Mouse (Mus musculus) MEL (cell line): Measurements from ENCODE around the gene Smyd5. TPM values are rescaled to one million over a fixed set of nuclear protein-coding genes. Genes with fewer than 3 reads are reported as not detected.

ENCODE experiments used
- DNase-seq: peaks from one replicate; pipeline ENCODE4 v3.0.0; 2011; ENCODE audit warnings: low read depth, low spot score
- H3K27ac ChIP-seq: 2 replicates; pipeline ENCODE4 v1.5.1; 2012; ENCODE audit warnings: low read depth, mild to moderate bottlenecking, control low read depth, low read length, moderate library complexity; ENCODE audit not compliant: control insufficient read depth
- H3K27me3 ChIP-seq, 2 experiments: fragments of 150-350 bp in 1 of 2; sonication (generic) in 1 of 2; 2 replicates each; pipeline ENCODE4 v1.6.1; 2012; ENCODE audit warnings: low read length in 2 of 2, mild to moderate bottlenecking in 2 of 2, improper control_type of control experiment in 1 of 2, moderate library complexity in 1 of 2; ENCODE audit not compliant: insufficient read depth in 2 of 2, control insufficient read depth in 1 of 2
- H3K36me3 ChIP-seq, 2 experiments: 2 replicates each; pipeline ENCODE4 v1.6.1; 2012 to 2014; ENCODE audit warnings: low read length in 2 of 2, improper control_type of control experiment in 1 of 2, inconsistent platforms in 1 of 2, mild to moderate bottlenecking in 1 of 2; ENCODE audit not compliant: insufficient read depth in 2 of 2, control insufficient read depth in 1 of 2
- H3K4me1 ChIP-seq, 2 experiments: fragments of 150-350 bp in 1 of 2; sonication (generic) in 1 of 2; 2 replicates each; pipeline ENCODE4 v1.6.1; 2012; ENCODE audit warnings: low read length in 2 of 2, improper control_type of control experiment in 1 of 2, mild to moderate bottlenecking in 1 of 2; ENCODE audit not compliant: insufficient read depth in 2 of 2, control insufficient read depth in 1 of 2
- H3K4me3 ChIP-seq, 2 experiments: fragments of 150-350 bp in 1 of 2; sonication (generic) in 1 of 2; 2 replicates each; pipeline ENCODE4 v1.5.1; 2012; ENCODE audit warnings: low read depth in 2 of 2, low read length in 2 of 2, mild to moderate bottlenecking in 2 of 2, moderate library complexity in 2 of 2, control low read depth in 1 of 2, improper control_type of control experiment in 1 of 2; ENCODE audit not compliant: control insufficient read depth in 1 of 2, insufficient read depth in 1 of 2
- H3K79me2 ChIP-seq: 2 replicates; pipeline ENCODE4 v1.6.1; 2012; ENCODE audit warnings: mild to moderate bottlenecking, low read length, moderate library complexity; ENCODE audit not compliant: control insufficient read depth, poor library complexity, insufficient read depth
- H3K9ac ChIP-seq: 2 replicates; pipeline ENCODE4 v1.6.1; 2012; ENCODE audit warnings: low read depth, mild to moderate bottlenecking, control low read depth, low read length, moderate library complexity; ENCODE audit not compliant: control insufficient read depth, poor library complexity, severe bottlenecking
- H3K9me3 ChIP-seq: fragments of 150-350 bp; sonication (generic); replicated peaks from 2 replicates; pipeline ENCODE4 v1.6.1; 2012; ENCODE audit warnings: mild to moderate bottlenecking, low read length, improper control_type of control experiment, moderate library complexity; ENCODE audit not compliant: insufficient read depth
- CHD1 ChIP-seq: IDR thresholded peaks from 2 replicates; pipeline ENCODE4 v1.6.1; 2012; ENCODE audit warnings: low read depth, mild to moderate bottlenecking, inconsistent platforms, low read length, improper control_type of control experiment
- CHD2 ChIP-seq: IDR thresholded peaks from 2 replicates; pipeline ENCODE4 v1.6.1; 2011; ENCODE audit warnings: low read length, improper control_type of control experiment
- CTCF ChIP-seq, 3 experiments: IDR thresholded peaks in 2 of 3; conservative IDR thresholded peaks in 1 of 3; 2 replicates each; pipeline ENCODE4 v1.5.1; 2011 to 2012; ENCODE audit warnings: low read length in 3 of 3, low read depth in 2 of 3, mild to moderate bottlenecking in 2 of 3, improper control_type of control experiment in 1 of 3, inconsistent platforms in 1 of 3, mixed read lengths in 1 of 3, moderate library complexity in 1 of 3; ENCODE audit not compliant: control insufficient read depth in 1 of 3, insufficient read depth in 1 of 3, poor library complexity in 1 of 3, severe bottlenecking in 1 of 3
- E2F4 ChIP-seq: IDR thresholded peaks from 2 replicates; pipeline ENCODE4 v1.6.1; 2011; ENCODE audit warnings: low read depth, low read length, improper control_type of control experiment, borderline replicate concordance
- ELF1 ChIP-seq: IDR thresholded peaks from 2 replicates; pipeline ENCODE4 v1.6.1; 2014; ENCODE audit warnings: low read depth, mild to moderate bottlenecking, inconsistent platforms, low read length, improper control_type of control experiment, moderate library complexity
- ETS1 ChIP-seq: IDR thresholded peaks from 2 replicates; pipeline ENCODE4 v1.6.1; 2012; ENCODE audit warnings: low read depth, mild to moderate bottlenecking, inconsistent platforms, low read length, improper control_type of control experiment, moderate library complexity
- GABPA ChIP-seq: IDR thresholded peaks from 2 replicates; pipeline ENCODE4 v1.6.1; 2012; ENCODE audit warnings: low read depth, mild to moderate bottlenecking, inconsistent platforms, low read length, improper control_type of control experiment, moderate library complexity
- KAT2A ChIP-seq: conservative IDR thresholded peaks from 2 replicates; pipeline ENCODE4 v1.6.1; 2012; ENCODE audit warnings: low read depth, low read length, improper control_type of control experiment, inconsistent platforms
- MAFK ChIP-seq: IDR thresholded peaks from 2 replicates; pipeline ENCODE4 v1.6.1; 2011; ENCODE audit warnings: low read depth, mild to moderate bottlenecking, low read length, improper control_type of control experiment, borderline replicate concordance
- MAX ChIP-seq: IDR thresholded peaks from 2 replicates; pipeline ENCODE4 v1.6.1; 2011; ENCODE audit warnings: low read length, improper control_type of control experiment
- MYB ChIP-seq: IDR thresholded peaks from 2 replicates; pipeline ENCODE4 v1.6.1; 2011; ENCODE audit warnings: mild to moderate bottlenecking, low read depth, low read length, improper control_type of control experiment
- MYC ChIP-seq: IDR thresholded peaks from 2 replicates; pipeline ENCODE4 v1.6.1; 2011; ENCODE audit warnings: low read depth, mild to moderate bottlenecking, low read length, improper control_type of control experiment, moderate library complexity
- NELFE ChIP-seq: IDR thresholded peaks from 2 replicates; pipeline ENCODE4 v1.6.1; 2011; ENCODE audit warnings: low read depth, low read length, improper control_type of control experiment
- NRF1 ChIP-seq: IDR thresholded peaks from 2 replicates; pipeline ENCODE4 v1.6.1; 2014; ENCODE audit warnings: low read depth, mild to moderate bottlenecking, inconsistent platforms, low read length, improper control_type of control experiment, moderate library complexity; ENCODE audit not compliant: poor library complexity, insufficient read depth, severe bottlenecking
- POLR2A ChIP-seq, 2 experiments: IDR thresholded peaks; 2 replicates each; pipeline ENCODE4 v1.6.1; 2011 to 2012; ENCODE audit warnings: low read length in 2 of 2, mild to moderate bottlenecking in 2 of 2, control low read depth in 1 of 2, improper control_type of control experiment in 1 of 2, low read depth in 1 of 2, moderate library complexity in 1 of 2; ENCODE audit not compliant: control insufficient read depth in 1 of 2, insufficient read depth in 1 of 2, poor library complexity in 1 of 2
- POLR2AphosphoS2 ChIP-seq: IDR thresholded peaks from 2 replicates; pipeline ENCODE4 v1.6.1; 2011; ENCODE audit warnings: low read length, improper control_type of control experiment
- RAD21 ChIP-seq: IDR thresholded peaks from 2 replicates; pipeline ENCODE4 v1.6.1; 2011; ENCODE audit warnings: mild to moderate bottlenecking, low read depth, low read length, improper control_type of control experiment
- RCOR1 ChIP-seq: IDR thresholded peaks from 2 replicates; pipeline ENCODE4 v1.6.1; 2012; ENCODE audit warnings: low read depth, mild to moderate bottlenecking, inconsistent platforms, low read length, improper control_type of control experiment
- SIN3A ChIP-seq: IDR thresholded peaks from 2 replicates; pipeline ENCODE4 v1.6.1; 2012; ENCODE audit warnings: low read length, improper control_type of control experiment, inconsistent platforms
- TAL1 ChIP-seq: IDR thresholded peaks from 2 replicates; pipeline ENCODE4 v1.6.1; 2012; ENCODE audit warnings: mild to moderate bottlenecking, inconsistent platforms, low read length, moderate library complexity, mixed read lengths
- TBP ChIP-seq: IDR thresholded peaks from 2 replicates; pipeline ENCODE4 v1.8.0; 2011; ENCODE audit warnings: low read depth, low read length, improper control_type of control experiment
- TCF12 ChIP-seq: IDR thresholded peaks from 2 replicates; pipeline ENCODE4 v1.6.1; 2014; ENCODE audit warnings: low read depth, mild to moderate bottlenecking, inconsistent platforms, low read length, improper control_type of control experiment, moderate library complexity
- UBTF ChIP-seq: IDR thresholded peaks from 2 replicates; pipeline ENCODE4 v1.6.1; 2012; ENCODE audit warnings: low read depth, mild to moderate bottlenecking, inconsistent platforms, low read length, improper control_type of control experiment, moderate library complexity, borderline replicate concordance; ENCODE audit not compliant: insufficient read depth
- ZKSCAN1 ChIP-seq: IDR thresholded peaks from 2 replicates; pipeline ENCODE4 v1.6.1; 2012; ENCODE audit warnings: low read depth, mild to moderate bottlenecking, inconsistent platforms, low read length, improper control_type of control experiment, moderate library complexity
- ZMIZ1 ChIP-seq: IDR thresholded peaks from 2 replicates; pipeline ENCODE4 v1.6.1; 2012; ENCODE audit warnings: low read depth, mild to moderate bottlenecking, inconsistent platforms, low read length, improper control_type of control experiment, moderate library complexity
- ZNF384 ChIP-seq: IDR thresholded peaks from 2 replicates; pipeline ENCODE4 v1.6.1; 2012; ENCODE audit warnings: low read depth, mild to moderate bottlenecking, inconsistent platforms, low read length, improper control_type of control experiment
- polyA plus RNA-seq, 2 experiments: library from polyadenylated mRNA; stranded (reverse) in 1 of 2; unstranded in 1 of 2; fragments of >175 nt in 1 of 2; fragments of >200 nt in 1 of 2; gene quantifications; 2 replicates each; pipeline versions ENCODE4 v1.2.1 to v1.2.4; 2012; ENCODE audit warnings: low replicate concordance in 2 of 2, low read depth in 1 of 2; ENCODE audit not compliant: insufficient read length in 2 of 2, insufficient read depth in 1 of 2, missing spikeins in 1 of 2
- total RNA-seq: library from RNA; depleted of rRNA; stranded (reverse); fragments of 300-350 nt; gene quantifications from 2 replicates; pipeline ENCODE4 v1.2.3, GENCODE M21; 2012

Smyd5 gene
- total and polyA plus RNA-seq, 3 experiments = 102 to 113 TPM; not detected in 1

DNA sequence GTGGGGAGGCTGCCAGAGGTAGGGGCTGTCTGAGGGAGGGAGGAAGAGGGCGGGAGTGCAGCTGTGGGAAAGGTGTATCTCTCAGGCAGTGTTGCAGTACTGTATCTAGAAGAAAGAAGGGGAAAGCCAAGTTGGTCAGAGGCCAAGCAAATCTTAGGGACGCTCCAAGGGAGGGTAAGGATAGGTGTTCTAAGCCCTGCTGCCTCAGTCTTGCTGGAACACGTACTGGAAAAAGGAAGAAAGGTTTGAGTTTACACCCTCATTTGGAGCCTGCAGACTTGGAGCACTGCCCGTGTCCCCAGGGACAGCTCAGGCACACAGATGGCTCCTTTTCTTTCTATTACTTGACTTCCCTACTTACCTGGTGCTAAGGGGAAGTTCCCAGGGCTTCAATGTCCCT lies 9.4 kb downstream of the Smyd5 start:
- Histone ChIP-seq H3K27ac (no peak overlapping the region), H3K9me3 (no peaks in the 10 kb centered on the region), H3K27me3 (no peaks in the 10 kb centered on the region), H3K36me3 (peaks cover 0 to 13% of the 10 kb centered on the region in 2 experiments; a peak in 1 of 4 replicates)
- TF ChIP-seq CTCF (IDR thresholded peaks at IDR 0.05 in 2 of 3, conservative IDR thresholded peaks at IDR 0.05 in 1 of 3; ENCODE audit: control insufficient read depth in 1 of 3, insufficient read depth in 1 of 3, low read depth in 2 of 3, low read length in 3 of 3, poor library complexity in 1 of 3, severe bottlenecking in 1 of 3) (no peak), GABPA (no peak), MYB (no peak), TCF12 (no peak), RAD21 (no peak), SIN3A (no peak), POLR2A (IDR thresholded peaks at IDR 0.05; ENCODE audit: control insufficient read depth in 1 of 2, insufficient read depth in 1 of 2, low read depth in 1 of 2, low read length in 2 of 2, poor library complexity in 1 of 2) (no peak), TBP (no peak), CHD1 (no peak), ZMIZ1 (no peak)
- TF ChIP-seq, all 39 proteins: peak for 0
- H3K4me1 ChIP-seq = no peaks in the 10 kb centered on the region
- no peak for DNase-seq
- no peak overlapping the region for H3K9ac ChIP-seq
- no peak overlapping the region for H3K4me3 ChIP-seq
- H3K79me2 ChIP-seq = peaks cover 12% of the 10 kb centered on the region

DNA sequence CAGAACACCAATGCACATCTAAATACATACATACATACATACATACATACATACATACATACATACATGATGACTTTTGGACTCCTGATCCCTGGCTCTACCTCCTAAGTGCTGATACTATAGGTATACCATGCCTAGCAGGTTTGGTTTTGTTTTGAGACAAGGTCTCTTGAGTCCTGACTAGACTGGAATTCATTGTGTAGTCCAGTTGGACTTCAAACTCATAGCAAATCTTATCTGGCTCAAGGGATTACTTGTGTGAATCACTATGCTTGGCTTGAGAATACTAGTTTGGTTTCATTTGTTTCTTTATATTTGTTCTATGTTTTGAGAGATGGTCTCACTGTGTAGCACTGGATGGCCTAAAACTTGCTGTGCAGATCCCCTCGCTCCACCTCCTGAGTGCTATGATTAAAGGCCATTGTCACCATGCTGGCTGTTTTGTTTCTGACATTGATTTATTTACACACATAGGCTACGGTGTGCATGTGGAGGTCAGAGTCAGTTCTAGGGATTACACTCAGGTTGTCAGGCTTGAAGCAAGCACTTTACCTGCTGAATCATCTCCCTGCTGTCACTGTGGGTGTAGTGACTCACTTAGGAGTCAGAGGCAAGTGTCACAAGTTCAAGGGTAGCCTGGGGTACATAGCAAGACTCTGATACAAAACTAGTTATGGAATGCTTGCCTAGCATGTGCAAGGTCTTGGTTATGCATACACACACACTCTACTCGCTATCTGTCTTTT lies 11.9 kb downstream of the Smyd5 start:
- TF ChIP-seq POLR2AphosphoS2 = no peak
- TF ChIP-seq ETS1 = no peak
- TF ChIP-seq UBTF = no peak
- no peak for TF ChIP-seq NRF1
- TF ChIP-seq TAL1 = no peak
- TF ChIP-seq RCOR1 = no peak
- no peak for TF ChIP-seq CHD2
- no peak for TF ChIP-seq ELF1
- no peak for TF ChIP-seq MYC
- no peak for TF ChIP-seq SIN3A
- TF ChIP-seq NELFE = no peak
- TF ChIP-seq KAT2A = no peak
- no peak for TF ChIP-seq MAFK
- no peak for TF ChIP-seq ZNF384
- no peak for TF ChIP-seq ZMIZ1
- no peak for TF ChIP-seq MYB
- TF ChIP-seq E2F4 = no peak
- TF ChIP-seq ZKSCAN1 = no peak
- TF ChIP-seq MAX = no peak
- H3K9ac ChIP-seq = no peak overlapping the region
- H3K36me3 ChIP-seq = peaks cover 0 to 13% of the 10 kb centered on the region in 2 experiments; a peak in 2 of 4 replicates

More for the DNA sequence above, 11.9 kb downstream of the Smyd5 start:
- Histone ChIP-seq H3K27ac (no peak overlapping the region), H3K79me2 (no peaks in the 10 kb centered on the region), H3K4me1 (no peaks in the 10 kb centered on the region), H3K27me3 (no peaks in the 10 kb centered on the region), H3K9me3 (no peaks in the 10 kb centered on the region), H3K4me3 (no peak overlapping the region)
- no peak for DNase-seq
